Mouse (Mus musculus) CH12.LX (cell line): ENCODE results near the gene Krtap4-9. TPM values are rescaled to one million over a fixed set of nuclear protein-coding genes. Genes with fewer than 3 reads are reported as not detected.
"Not testable (repeated sequence)": the region's sequence is repeated elsewhere in the genome, so short reads cannot be mapped to it uniquely, and the experiment has no call there.

ENCODE experiments used
- DNase-seq: peaks from one replicate; pipeline ENCODE4 v3.0.0-alpha.2; 2013; ENCODE audit errors: extremely low read depth
- H3K27ac ChIP-seq: 2 replicates; pipeline ENCODE4 v1.5.1; 2012; ENCODE audit warnings: low read depth, mild to moderate bottlenecking, control low read depth, moderate library complexity; ENCODE audit not compliant: insufficient read depth
- H3K27me3 ChIP-seq: replicated peaks from 2 replicates; pipeline ENCODE3; 2012; ENCODE audit warnings: inconsistent platforms
- H3K36me3 ChIP-seq, 2 experiments: replicated peaks in 1 of 2; 2 replicates each; pipeline versions ENCODE3 to v1.6.1; 2012; ENCODE audit warnings: inconsistent platforms in 1 of 2, low read length in 1 of 2, mild to moderate bottlenecking in 1 of 2, mixed read lengths in 1 of 2, moderate library complexity in 1 of 2; ENCODE audit not compliant: control insufficient read depth in 1 of 2, insufficient read depth in 1 of 2
- H3K4me1 ChIP-seq, 2 experiments: 2 replicates each; pipeline ENCODE4 v1.6.1; 2012; ENCODE audit warnings: inconsistent platforms in 1 of 2, moderate library complexity in 1 of 2; ENCODE audit not compliant: insufficient read depth in 2 of 2, control insufficient read depth in 1 of 2
- H3K4me2 ChIP-seq: 2 replicates; pipeline ENCODE4 v1.6.1; 2012; ENCODE audit warnings: low read depth, mild to moderate bottlenecking, control low read depth; ENCODE audit not compliant: poor library complexity, insufficient read depth, severe bottlenecking
- H3K4me3 ChIP-seq, 3 experiments: fragments of 150-350 bp in 1 of 3; sonication (generic) in 1 of 3; replicated peaks in 1 of 3; 2 replicates each; pipeline versions ENCODE3 to v1.5.1; 2011 to 2012; ENCODE audit warnings: low read depth in 2 of 3, low read length in 2 of 3, mild to moderate bottlenecking in 2 of 3, moderate library complexity in 2 of 3, control low read depth in 1 of 3, improper control_type of control experiment in 1 of 3, inconsistent platforms in 1 of 3, mixed read lengths in 1 of 3; ENCODE audit not compliant: poor library complexity in 1 of 3
- H3K79me2 ChIP-seq: replicated peaks from 2 replicates; pipeline ENCODE4 v1.6.1; 2012; ENCODE audit warnings: mild to moderate bottlenecking, moderate library complexity; ENCODE audit not compliant: control insufficient read depth, poor library complexity, insufficient read depth, severe bottlenecking; ENCODE audit errors: extremely low read depth
- H3K9ac ChIP-seq: 2 replicates; pipeline ENCODE4 v1.6.1; 2012; ENCODE audit warnings: low read depth, mild to moderate bottlenecking, control low read depth, moderate library complexity; ENCODE audit not compliant: insufficient read depth
- H3K9me3 ChIP-seq: replicated peaks from 2 replicates; pipeline ENCODE3; 2012; ENCODE audit warnings: low read length, inconsistent platforms, mixed read lengths
- CHD1 ChIP-seq: IDR thresholded peaks from 2 replicates; pipeline ENCODE4 v1.6.1; 2012; ENCODE audit warnings: low read depth, low read length, improper control_type of control experiment, inconsistent platforms
- ELF1 ChIP-seq: IDR thresholded peaks from 2 replicates; pipeline ENCODE4 v1.6.1; 2014; ENCODE audit warnings: low read depth, mild to moderate bottlenecking, inconsistent platforms, low read length, improper control_type of control experiment
- GABPA ChIP-seq: IDR thresholded peaks from 2 replicates; pipeline ENCODE4 v1.6.1; 2012; ENCODE audit warnings: low read depth, low read length, improper control_type of control experiment, inconsistent platforms; ENCODE audit not compliant: insufficient replicate concordance
- JUN ChIP-seq: IDR thresholded peaks from 2 replicates; pipeline ENCODE4 v1.6.1; 2011; ENCODE audit warnings: low read depth, mild to moderate bottlenecking, low read length, improper control_type of control experiment, moderate library complexity; ENCODE audit not compliant: insufficient read depth
- KAT2A ChIP-seq: IDR thresholded peaks from 2 replicates; pipeline ENCODE4 v1.6.1; 2012; ENCODE audit warnings: low read length, improper control_type of control experiment, inconsistent platforms; ENCODE audit not compliant: insufficient replicate concordance
- MAX ChIP-seq: IDR thresholded peaks from 2 replicates; pipeline ENCODE4 v1.6.1; 2011; ENCODE audit warnings: low read length, improper control_type of control experiment
- MEF2A ChIP-seq: IDR thresholded peaks from 2 replicates; pipeline ENCODE4 v1.6.1; 2014; ENCODE audit warnings: low read depth, mild to moderate bottlenecking, inconsistent platforms, low read length, improper control_type of control experiment, borderline replicate concordance
- MXI1 ChIP-seq: IDR thresholded peaks from 2 replicates; pipeline ENCODE4 v1.6.1; 2011; ENCODE audit warnings: mild to moderate bottlenecking, low read depth, low read length, improper control_type of control experiment
- MYC ChIP-seq: IDR thresholded peaks from 2 replicates; pipeline ENCODE4 v1.6.1; 2011; ENCODE audit warnings: low read depth, mild to moderate bottlenecking, improper control_type of control experiment, low read length
- NELFE ChIP-seq: IDR thresholded peaks from 2 replicates; pipeline ENCODE4 v1.6.1; 2011; ENCODE audit warnings: low read depth, low read length, improper control_type of control experiment
- POLR2A ChIP-seq: IDR thresholded peaks from 2 replicates; pipeline ENCODE4 v1.6.1; 2011; ENCODE audit warnings: low read depth, mild to moderate bottlenecking, improper control_type of control experiment, low read length
- POLR2AphosphoS2 ChIP-seq: IDR thresholded peaks from 2 replicates; pipeline ENCODE4 v1.6.1; 2011; ENCODE audit warnings: low read depth, low read length, improper control_type of control experiment
- TBP ChIP-seq: conservative IDR thresholded peaks from 2 replicates; pipeline ENCODE4 v1.6.1; 2011; ENCODE audit warnings: low read depth, low read length, improper control_type of control experiment
- TCF12 ChIP-seq: IDR thresholded peaks from 2 replicates; pipeline ENCODE4 v1.6.1; 2014; ENCODE audit warnings: low read depth, mild to moderate bottlenecking, inconsistent platforms, low read length, improper control_type of control experiment
- UBTF ChIP-seq: IDR thresholded peaks from 2 replicates; pipeline ENCODE4 v1.6.1; 2012; ENCODE audit warnings: low read depth, mild to moderate bottlenecking, inconsistent platforms, low read length, improper control_type of control experiment, moderate library complexity
- USF2 ChIP-seq: conservative IDR thresholded peaks from 2 replicates; pipeline ENCODE4 v1.6.1; 2011; ENCODE audit warnings: low read depth, low read length, improper control_type of control experiment
- ZKSCAN1 ChIP-seq: IDR thresholded peaks from 2 replicates; pipeline ENCODE4 v1.6.1; 2012; ENCODE audit warnings: low read depth, inconsistent platforms, low read length, improper control_type of control experiment, borderline replicate concordance
- dilution Hi-C: fragments of 300-500 bp; cut with MboI; formaldehyde crosslinking; loops from 2 replicates; pipeline ENCODE4 v1.14.3; 2020; ENCODE audit warnings: low sequenced_read_pairs; ENCODE audit not compliant: extremely low pct_unique_long_range_greater_than_20kb, extremely low pct_ligation_motif_present
- in situ Hi-C: fragments of 300-500 bp; cut with MboI; formaldehyde crosslinking; loops from 3 replicates; pipeline ENCODE4 v1.14.3; 2019; ENCODE audit warnings: low sequenced_read_pairs, low pct_ligation_motif_present, low pct_unique_long_range_greater_than_20kb, mixed read lengths
- polyA plus RNA-seq: library from polyadenylated mRNA; unstranded; fragments of >175 nt; gene quantifications from 2 replicates; pipeline ENCODE4 v1.2.1, GENCODE M21; 2012; ENCODE audit warnings: low read depth; ENCODE audit not compliant: insufficient read length
- total RNA-seq, 2 experiments: library from RNA; depleted of rRNA; stranded (reverse); fragments of 300-350 nt in 1 of 2; fragments of >200 nt in 1 of 2; gene quantifications; 2 replicates each; pipeline ENCODE4 v1.2.3; 2012 to 2014

The Krtap4-9 gene
- total and polyA plus RNA-seq, 3 experiments = not detected

- no peaks in the 10 kb centered on the region for H3K9me3 ChIP-seq
- no peaks in the 10 kb centered on the region for H3K4me1 ChIP-seq
- no peak overlapping the region for H3K4me3 ChIP-seq
- DNase-seq = no peak
- peaks cover 82% of the 10 kb centered on the region for H3K27me3 ChIP-seq
- no peak for TF ChIP-seq POLR2AphosphoS2
- no peak for TF ChIP-seq CHD1
- no peak for TF ChIP-seq MAX
- TF ChIP-seq MEF2A = no peak
- TF ChIP-seq POLR2A = no peak
- no peak for TF ChIP-seq USF2
- no peak for TF ChIP-seq JUN
- no peak for TF ChIP-seq ELF1
- TF ChIP-seq MYC = no peak
- no peak for TF ChIP-seq MXI1
- no peak for TF ChIP-seq TBP
- TF ChIP-seq ZKSCAN1 = no peak
- no peak for TF ChIP-seq GABPA
- TF ChIP-seq NELFE = no peak
- TF ChIP-seq, all 38 proteins: peak for 0
- H3K27ac ChIP-seq = no peak overlapping the region
- H3K36me3 ChIP-seq = no peaks in the 10 kb centered on the region
- in situ Hi-C loops = no loop called here
- dilution Hi-C loops = no loop called here
- no peak overlapping the region for H3K4me2 ChIP-seq
- no peak overlapping the region for H3K9ac ChIP-seq
- H3K79me2 ChIP-seq = no peaks in the 10 kb centered on the region
Observed at GRCm38 (mm10) chr11:99758877-99759276, 26.1 kb upstream of the Krtap4-9 start.

DNA sequence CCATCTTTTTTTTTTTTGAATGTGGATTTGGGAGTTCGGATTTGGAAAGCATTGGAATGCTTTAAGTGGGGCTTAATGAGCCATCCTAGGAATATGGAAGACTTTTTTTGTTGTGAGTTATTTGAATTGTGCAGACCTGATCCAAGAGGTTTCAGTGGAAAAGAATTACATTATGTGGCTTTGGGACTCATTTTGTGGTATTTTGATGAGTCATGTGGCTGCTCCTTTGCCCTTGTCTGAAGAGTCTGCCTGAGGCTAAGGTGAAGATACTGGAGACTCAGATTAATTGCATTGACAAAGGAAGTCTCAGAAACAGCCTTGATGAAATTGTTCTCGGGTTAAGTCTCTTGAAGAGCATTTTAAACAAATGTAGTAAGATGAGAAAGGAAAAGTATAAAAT is 16.6 kb upstream of the Krtap4-9 start:
- Histone ChIP-seq H3K36me3 (no peaks in the 10 kb centered on the region), H3K4me2 (no peak overlapping the region), H3K79me2 (no peaks in the 10 kb centered on the region), H3K9ac (no peak overlapping the region), H3K9me3 (no peaks in the 10 kb centered on the region), H3K4me1 (no peaks in the 10 kb centered on the region), H3K27ac (no peak overlapping the region), H3K27me3 (peaks cover 79% of the 10 kb centered on the region), H3K4me3 (no peak overlapping the region)
- in situ Hi-C loops (no loop called here), dilution Hi-C loops (no loop called here)
- TF ChIP-seq ZKSCAN1 (no peak), POLR2A (no peak), TCF12 (no peak), KAT2A (no peak), UBTF (no peak)
- DNase-seq = no peak

GRCm38 (mm10) chr11:99772813-99773212 is 12.2 kb upstream of the Krtap4-9 start, which contains the start of gene Gm11595:
Gene Gm11595, minus strand, starts transcription at chr11:99772913.
- H3K9ac ChIP-seq, H3K4me1 ChIP-seq, H3K4me2 ChIP-seq, H3K79me2 ChIP-seq, H3K4me3 ChIP-seq, in situ Hi-C loops, dilution Hi-C loops, DNase-seq, H3K27ac ChIP-seq, H3K36me3 ChIP-seq, H3K9me3 ChIP-seq: not testable (repeated sequence)
- peaks cover 69% of the 10 kb centered on the region for H3K27me3 ChIP-seq
